Mouse (Mus musculus): ENCODE measurements around the gene Cbl. TPM values are rescaled to one million over a fixed set of nuclear protein-coding genes. Genes with fewer than 3 reads are reported as not detected.

Cbl gene
- 19.6 and 23.9 TPM in 2 replicates for polyA plus RNA-seq (2016; fragmentation: Nextera tagmentation; extraction: Ambion mirVana)

GRCm38 (mm10) chr9:44233802-44234478, at the start of gene Cbl:
Gene Cbl, minus strand, starts transcription at chr9:44234049.
- Histone ChIP-seq H3K27ac (peak within 1 kb of the TSS; percentile 97), H3K4me3 (peak within 1 kb of the TSS; percentile 94), H3K9me3 (replicated peaks) (no peaks in the 10 kb centered on the region), H3K36me3 (0 out of 2 replicates have a peak, but pooled peaks cover 3% of the 10 kb centered on the region), H3K27me3 (ENCODE audit: low read depth, poor library complexity, severe bottlenecking) (no peaks in the 10 kb centered on the region), H3K4me1 (peaks cover 30% of the 10 kb centered on the region)
- peak; percentile 99 for DNase-seq (ENCODE audit: low spot score)
- under 1% methylated on average over 74 of the region's 76 CpGs for WGBS

DNA sequence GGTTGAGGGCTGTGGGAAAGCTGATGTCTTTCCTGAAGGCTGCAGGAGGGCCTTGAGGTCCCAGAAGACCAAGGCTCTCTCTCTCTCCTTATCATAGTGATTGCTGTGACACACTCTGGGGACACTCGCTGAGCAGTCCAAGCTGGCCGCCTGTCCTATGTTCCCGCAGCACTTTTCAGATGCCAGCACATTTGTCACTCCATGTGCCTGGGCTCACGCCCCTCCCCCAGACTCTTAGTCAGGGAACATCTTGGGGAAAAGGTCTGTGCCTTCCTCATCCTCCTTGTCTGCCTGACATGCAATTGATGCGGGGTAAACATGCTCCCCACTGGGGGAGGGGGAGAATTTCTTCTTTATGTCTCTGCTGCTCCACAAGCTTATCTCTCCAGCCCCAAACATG, 49.3 kb upstream of the Cbl start:
- H3K36me3 ChIP-seq: no peaks in the 10 kb centered on the region; the same call in 1 of the 2 replicates
- no peak overlapping the region for H3K27ac ChIP-seq
- peaks cover 34% of the 10 kb centered on the region for H3K27me3 ChIP-seq (ENCODE audit: low read depth, poor library complexity, severe bottlenecking)
- H3K4me3 ChIP-seq: no peak overlapping the region
- H3K4me1 ChIP-seq: peaks cover 13% of the 10 kb centered on the region
- 60% methylated on average over 5 of the region's 5 CpGs for WGBS
- no peaks in the 10 kb centered on the region for H3K9me3 ChIP-seq (replicated peaks)
- no peak for DNase-seq (ENCODE audit: low spot score)

- peaks cover 12% of the 10 kb centered on the region for H3K4me1 ChIP-seq
- 89% methylated on average over 4 of the region's 4 CpGs for WGBS
- H3K27ac ChIP-seq: no peak overlapping the region
- DNase-seq (ENCODE audit: low spot score): no peak
- H3K36me3 ChIP-seq: no peaks in the 10 kb centered on the region
- H3K9me3 ChIP-seq (replicated peaks): no peaks in the 10 kb centered on the region
- no peak overlapping the region for H3K4me3 ChIP-seq
- peaks cover 25% of the 10 kb centered on the region for H3K27me3 ChIP-seq (ENCODE audit: low read depth, poor library complexity, severe bottlenecking)
Observed at GRCm38 (mm10) chr9:44269973-44270372, 36.1 kb upstream of the Cbl start.

- no peak for DNase-seq (ENCODE audit: low spot score)
- WGBS: 82% methylated on average over 3 of the region's 3 CpGs
- H3K27ac ChIP-seq: no peak overlapping the region
- peaks cover 12% of the 10 kb centered on the region for H3K4me1 ChIP-seq
- peaks cover 24% of the 10 kb centered on the region for H3K27me3 ChIP-seq (ENCODE audit: low read depth, poor library complexity, severe bottlenecking)
- no peak overlapping the region for H3K4me3 ChIP-seq
- no peaks in the 10 kb centered on the region for H3K9me3 ChIP-seq (replicated peaks)
- no peaks in the 10 kb centered on the region for H3K36me3 ChIP-seq
Observed at GRCm38 (mm10) chr9:44269077-44269476, 35.2 kb upstream of the Cbl start.

GRCm38 (mm10) chr9:44268432-44268831, 34.6 kb upstream of the Cbl start, which contains the start of gene Nlrx1:
Gene Nlrx1, minus strand, starts transcription at chr9:44268599.
- H3K4me3 ChIP-seq: peak within 1 kb of the TSS; percentile 66
- 87% methylated on average over 6 of the region's 6 CpGs for WGBS
- peak within 1 kb of the TSS; percentile 89 for H3K27ac ChIP-seq
- no peaks in the 10 kb centered on the region for H3K36me3 ChIP-seq
- no peak for DNase-seq (ENCODE audit: low spot score)
- peaks cover 12% of the 10 kb centered on the region for H3K4me1 ChIP-seq
- no peaks in the 10 kb centered on the region for H3K9me3 ChIP-seq (replicated peaks)
- H3K27me3 ChIP-seq (ENCODE audit: low read depth, poor library complexity, severe bottlenecking): peaks cover 18% of the 10 kb centered on the region

DNA sequence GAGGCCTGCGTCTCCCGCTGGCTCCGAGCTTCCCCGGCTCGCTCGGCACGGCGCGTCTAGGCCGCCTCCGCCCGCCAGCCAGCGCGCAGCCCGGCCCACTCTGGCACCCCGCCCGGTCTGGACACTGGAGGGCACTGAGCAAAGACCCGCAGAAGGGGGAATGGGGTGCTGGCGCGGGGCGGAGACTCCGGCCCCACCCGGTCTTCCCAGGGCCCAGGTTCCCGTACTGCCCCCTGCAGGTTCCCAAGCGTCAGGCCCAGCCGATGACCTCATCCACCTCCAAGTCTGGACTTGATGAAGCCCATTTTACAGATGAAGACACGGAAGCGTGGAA, 34.1 kb upstream of the Cbl start:
- DNase-seq (ENCODE audit: low spot score): peak; percentile 82
- WGBS: 7% methylated on average over 28 of the region's 28 CpGs
- Histone ChIP-seq H3K36me3 (no peaks in the 10 kb centered on the region), H3K4me1 (peaks cover 12% of the 10 kb centered on the region), H3K9me3 (replicated peaks) (no peaks in the 10 kb centered on the region), H3K4me3 (peak overlapping the region; percentile 66), H3K27ac (peak overlapping the region; percentile 89), H3K27me3 (ENCODE audit: low read depth, poor library complexity, severe bottlenecking) (peaks cover 18% of the 10 kb centered on the region)

GRCm38 (mm10) chr9:44267319-44268026, 33.6 kb upstream of the Cbl start:
- no peaks in the 10 kb centered on the region for H3K9me3 ChIP-seq (replicated peaks)
- DNase-seq (ENCODE audit: low spot score): no peak
- WGBS: 15% methylated on average over 23 of the region's 23 CpGs
- peak overlapping the region; percentile 66 for H3K4me3 ChIP-seq
- peaks cover 18% of the 10 kb centered on the region for H3K27me3 ChIP-seq (ENCODE audit: low read depth, poor library complexity, severe bottlenecking)
- no peaks in the 10 kb centered on the region for H3K36me3 ChIP-seq
- peaks cover 12% of the 10 kb centered on the region for H3K4me1 ChIP-seq
- H3K27ac ChIP-seq: peak overlapping the region; percentile 89

DNA sequence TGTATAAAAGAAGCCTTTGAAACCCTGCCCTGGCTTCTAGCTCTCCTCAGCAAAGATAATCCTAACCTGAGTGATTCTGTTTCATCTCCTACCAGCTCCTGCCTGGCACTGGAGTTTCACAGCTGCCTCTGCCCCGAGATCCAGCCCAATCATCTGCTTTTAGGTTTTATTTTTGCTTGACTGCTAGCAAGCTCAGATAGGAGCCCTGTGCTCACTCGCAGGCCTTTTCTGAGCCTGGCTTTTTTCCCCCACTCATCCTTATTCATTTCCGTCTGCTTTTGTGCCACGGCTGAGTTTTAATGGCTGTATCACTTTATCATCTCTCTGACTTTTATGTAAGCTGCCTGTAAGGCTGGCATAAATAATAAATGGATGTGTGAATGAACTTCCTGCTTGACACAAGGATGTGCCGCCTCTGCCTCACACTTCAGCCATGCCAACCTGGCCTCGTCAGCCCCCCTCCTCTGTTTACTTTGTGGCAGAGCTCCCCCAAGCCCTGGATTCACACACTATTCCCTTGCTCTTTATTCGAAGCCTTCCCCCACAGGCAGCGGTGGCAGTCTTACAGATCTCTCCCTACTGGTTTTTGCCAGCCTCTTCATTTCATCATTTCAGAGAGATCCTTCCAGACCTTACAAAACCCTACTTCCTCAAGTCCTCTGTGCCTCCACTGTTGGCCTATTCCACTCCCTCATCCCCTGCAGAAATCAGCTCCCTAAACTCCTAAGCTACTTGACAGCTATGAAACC, 32.8 kb upstream of the Cbl start:
- Histone ChIP-seq H3K27me3 (ENCODE audit: low read depth, poor library complexity, severe bottlenecking) (peaks cover 18% of the 10 kb centered on the region), H3K36me3 (no peaks in the 10 kb centered on the region), H3K4me3 (no peak overlapping the region), H3K4me1 (peaks cover 12% of the 10 kb centered on the region), H3K9me3 (replicated peaks) (no peaks in the 10 kb centered on the region), H3K27ac (no peak overlapping the region)
- no peak for DNase-seq (ENCODE audit: low spot score)
- 69% methylated on average over 8 of the region's 8 CpGs for WGBS

DNA sequence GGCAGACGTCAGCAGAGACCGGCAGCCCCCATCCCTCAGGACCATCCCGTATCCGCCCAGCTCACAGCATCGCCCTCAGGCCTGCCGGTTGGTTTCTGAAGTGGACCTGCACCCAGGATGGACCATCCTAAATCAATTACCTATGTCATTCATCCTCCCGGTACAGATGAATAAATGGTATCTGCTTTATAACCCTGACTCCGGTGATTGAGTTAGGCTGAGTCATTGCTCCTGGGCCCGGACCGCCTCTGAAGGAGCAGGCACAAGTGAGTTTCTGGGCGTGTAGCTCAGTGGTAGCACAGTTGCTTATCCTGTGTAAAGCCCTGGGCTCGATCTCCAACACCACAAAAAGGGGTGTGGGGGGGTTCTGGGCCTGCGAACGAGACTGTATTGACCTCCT, 27.5 kb upstream of the Cbl start:
- DNase-seq (ENCODE audit: low spot score): no peak
- H3K9me3 ChIP-seq (replicated peaks): no peaks in the 10 kb centered on the region
- H3K27me3 ChIP-seq (ENCODE audit: low read depth, poor library complexity, severe bottlenecking): peaks cover 4% of the 10 kb centered on the region; the same call in 1 of the 2 replicates
- peaks cover 3% of the 10 kb centered on the region; the same call in 1 of the 2 replicates for H3K4me1 ChIP-seq
- no peak overlapping the region for H3K4me3 ChIP-seq
- WGBS: 85% methylated on average over 14 of the region's 14 CpGs
- H3K36me3 ChIP-seq: no peaks in the 10 kb centered on the region
- no peak overlapping the region for H3K27ac ChIP-seq

DNA sequence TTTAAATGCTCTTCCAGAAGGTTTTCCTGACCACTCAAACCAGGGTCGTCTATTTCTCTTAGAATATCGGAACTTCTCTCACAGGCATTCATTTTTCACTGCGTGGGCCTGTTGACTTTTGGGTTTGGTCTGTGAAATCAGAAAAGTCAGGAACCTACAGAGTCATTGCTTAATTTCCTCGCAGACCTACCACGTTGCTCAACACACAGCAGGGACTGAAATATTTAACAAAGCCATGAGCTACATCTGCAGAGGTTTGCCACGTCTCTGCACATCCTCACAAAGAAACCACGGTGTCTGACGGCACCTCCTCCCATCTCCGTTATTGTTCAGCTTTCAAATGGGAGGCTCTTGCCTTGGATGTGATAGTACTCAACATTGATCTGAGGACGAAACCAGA, 25.2 kb upstream of the Cbl start:
- H3K27me3 ChIP-seq (ENCODE audit: low read depth, poor library complexity, severe bottlenecking): no peaks in the 10 kb centered on the region
- no peak overlapping the region for H3K27ac ChIP-seq
- DNase-seq (ENCODE audit: low spot score): no peak
- WGBS: 86% methylated on average over 10 of the region's 10 CpGs
- no peaks in the 10 kb centered on the region for H3K36me3 ChIP-seq
- no peak overlapping the region for H3K4me3 ChIP-seq
- peaks cover 26% of the 10 kb centered on the region for H3K4me1 ChIP-seq
- no peaks in the 10 kb centered on the region for H3K9me3 ChIP-seq (replicated peaks)

- Histone ChIP-seq H3K4me1 (peaks cover 39% of the 10 kb centered on the region), H3K36me3 (no peaks in the 10 kb centered on the region), H3K4me3 (no peak overlapping the region), H3K9me3 (replicated peaks) (no peaks in the 10 kb centered on the region), H3K27ac (0 out of 2 replicates have a peak overlapping the region, but pooled peaks have one; percentile 27), H3K27me3 (ENCODE audit: low read depth, poor library complexity, severe bottlenecking) (no peaks in the 10 kb centered on the region)
- DNase-seq (ENCODE audit: low spot score): no peak
- WGBS: 89% methylated on average over 8 of the region's 8 CpGs
Observed at GRCm38 (mm10) chr9:44256213-44256612, 22.4 kb upstream of the Cbl start.

GRCm38 (mm10) chr9:44255136-44255521, 21.3 kb upstream of the Cbl start:
- 67% methylated on average over 6 of the region's 6 CpGs for WGBS
- DNase-seq (ENCODE audit: low spot score): no peak
- Histone ChIP-seq H3K36me3 (no peaks in the 10 kb centered on the region), H3K27ac (peak overlapping the region; percentile 83), H3K27me3 (ENCODE audit: low read depth, poor library complexity, severe bottlenecking) (0 out of 2 replicates have a peak, but pooled peaks cover 8% of the 10 kb centered on the region), H3K9me3 (replicated peaks) (no peaks in the 10 kb centered on the region), H3K4me3 (no peak overlapping the region), H3K4me1 (peaks cover 41% of the 10 kb centered on the region)

Measured in limb, embryonic 10.5 days (tissue).